22 mouse cellular contexts compared by ENCODE assay signal in genomic region chr2:120980861-120981260, GRCm38 (mm10). TPM values are rescaled to one million over a fixed set of nuclear protein-coding genes. Genes with fewer than 3 reads are reported as not detected.
"Had no signal": no experiment of that assay in that cellular context is flagged by ENCODE, and none has a peak within 500 bp of the region (broad histone marks: within the 10 kb centered on the region; RNA-seq: fewer than 3 reads in every experiment).

No protein-coding gene starts in this region.

- H3K9ac ChIP-seq: limb, embryonic 12.5 days; liver, embryonic 13.5 days; liver, postnatal 0 days; midbrain, embryonic 15.5 days; neural tube, embryonic 13.5 days had no signal

- H3K27ac ChIP-seq: kidney, postnatal 0 days; limb, embryonic 12.5 days; liver, embryonic 13.5 days; macrophage; midbrain, embryonic 15.5 days; neural tube, embryonic 13.5 days had no signal

- H3K36me3 ChIP-seq: limb, embryonic 12.5 days; liver, embryonic 13.5 days; midbrain, embryonic 15.5 days had no signal

- H3K27me3 ChIP-seq: liver, embryonic 13.5 days; megakaryocyte, embryonic 14.5 days; midbrain, embryonic 15.5 days; neural tube, embryonic 13.5 days had no signal

- H3K4me1 ChIP-seq: limb, embryonic 12.5 days had no signal

- DNase-seq: kidney, postnatal 36 days; layer of hippocampus, adult 9-11 months; layer of hippocampus, postnatal 36 days; liver; liver, embryonic 13.5 days; liver, postnatal 0 days; lung, postnatal 14 days; retina, postnatal 1 day; right cerebral cortex, postnatal 4 days; spleen, adult 18-20 months; thymus, adult 18-20 months; thymus, postnatal 14 days had no signal

- H3K4me3 ChIP-seq: limb, embryonic 12.5 days; liver, embryonic 13.5 days; megakaryocyte, embryonic 14.5 days; midbrain, embryonic 15.5 days; neural tube, embryonic 13.5 days had no signal

- ATAC-seq: liver, postnatal 0 days; midbrain, embryonic 15.5 days had no signal

- H3K9me3 ChIP-seq: limb, embryonic 12.5 days; liver, embryonic 13.5 days; megakaryocyte, embryonic 14.5 days; midbrain, embryonic 15.5 days; neural tube, embryonic 13.5 days had no signal

- H3K4me2 ChIP-seq: limb, embryonic 12.5 days; liver, embryonic 13.5 days; midbrain, embryonic 11.5 days; midbrain, embryonic 15.5 days; neural tube, embryonic 13.5 days had no signal

RNA-seq across cellular contexts. Expression of gene Epb42, which starts 56.0 kb away (rescaled TPM):
- total RNA-seq: layer of hippocampus, adult 18-20 months; layer of hippocampus, postnatal 36 days; left cerebral cortex, adult 8-10 months; left cerebral cortex, postnatal 36 days had no signal
- polyA plus RNA-seq: macrophage had no signal
